Mouse (Mus musculus) heart, embryonic 13.5 days (tissue): ENCODE data around the gene Chst3. TPM values are rescaled to one million over a fixed set of nuclear protein-coding genes. Genes with fewer than 3 reads are reported as not detected.
"Not testable (repeated sequence)": the region's sequence is repeated elsewhere in the genome, so short reads cannot be mapped to it uniquely, and the experiment has no call there.

Source experiments
- ATAC-seq: fragments of 200-750 bp; cut with Nextera tagmentation; 2 replicates; pipeline ENCODE4 v1.8.0; 2017; ENCODE audit warnings: moderate TSS enrichment; ENCODE audit not compliant: insufficient number of reproducible peaks, low FRiP score, low TSS enrichment; ENCODE audit errors: extremely low read depth
- H3K27ac ChIP-seq: fragments of 300-500 bp; sonication (generic); replicated peaks from 2 replicates; pipeline ENCODE4 v1.5.1; 2015; ENCODE audit warnings: moderate library complexity, mild to moderate bottlenecking, inconsistent platforms
- H3K27me3 ChIP-seq: fragments of 300-500 bp; sonication (generic); replicated peaks from 2 replicates; pipeline ENCODE4 v1.6.1; 2015; ENCODE audit warnings: mild to moderate bottlenecking, inconsistent platforms
- H3K36me3 ChIP-seq: fragments of 300-500 bp; sonication (generic); 2 replicates; pipeline ENCODE4 v1.6.1; 2015; ENCODE audit warnings: mild to moderate bottlenecking, inconsistent platforms
- H3K4me1 ChIP-seq: fragments of 300-500 bp; sonication (generic); 2 replicates; pipeline ENCODE4 v1.6.1; 2015; ENCODE audit warnings: inconsistent platforms
- H3K4me2 ChIP-seq: fragments of 300-500 bp; sonication (generic); 2 replicates; pipeline ENCODE4 v1.6.1; 2015; ENCODE audit warnings: inconsistent platforms, mild to moderate bottlenecking, moderate library complexity
- H3K4me3 ChIP-seq: fragments of 300-500 bp; sonication (generic); 2 replicates; pipeline ENCODE4 v1.5.1; 2015; ENCODE audit warnings: moderate library complexity, mild to moderate bottlenecking, inconsistent platforms
- H3K9ac ChIP-seq: fragments of 300-500 bp; sonication (generic); 2 replicates; pipeline ENCODE4 v1.6.1; 2015; ENCODE audit warnings: inconsistent platforms, mild to moderate bottlenecking, moderate library complexity
- H3K9me3 ChIP-seq: fragments of 300-500 bp; sonication (generic); 2 replicates; pipeline ENCODE4 v1.6.1; 2016; ENCODE audit warnings: inconsistent platforms
- WGBS: fragments of 180-500 bp; shearing (Covaris S2); methylation state at CpG from one replicate; pipeline ENCODE4 v1.1.7; 2015; ENCODE audit warnings: mixed read lengths; 5-methylcytosine and 5-hydroxymethylcytosine counted together
- polyA plus RNA-seq: library from polyadenylated mRNA; unstranded; fragments of >200 nt; fragmentation: Nextera tagmentation; extraction: Ambion mirVana; gene quantifications from 2 replicates; pipeline ENCODE4 v1.2.1, GENCODE M21; 2015

Gene Chst3
- polyA plus RNA-seq, 1 experiment from 2014 or later: 0.43 TPM

DNA sequence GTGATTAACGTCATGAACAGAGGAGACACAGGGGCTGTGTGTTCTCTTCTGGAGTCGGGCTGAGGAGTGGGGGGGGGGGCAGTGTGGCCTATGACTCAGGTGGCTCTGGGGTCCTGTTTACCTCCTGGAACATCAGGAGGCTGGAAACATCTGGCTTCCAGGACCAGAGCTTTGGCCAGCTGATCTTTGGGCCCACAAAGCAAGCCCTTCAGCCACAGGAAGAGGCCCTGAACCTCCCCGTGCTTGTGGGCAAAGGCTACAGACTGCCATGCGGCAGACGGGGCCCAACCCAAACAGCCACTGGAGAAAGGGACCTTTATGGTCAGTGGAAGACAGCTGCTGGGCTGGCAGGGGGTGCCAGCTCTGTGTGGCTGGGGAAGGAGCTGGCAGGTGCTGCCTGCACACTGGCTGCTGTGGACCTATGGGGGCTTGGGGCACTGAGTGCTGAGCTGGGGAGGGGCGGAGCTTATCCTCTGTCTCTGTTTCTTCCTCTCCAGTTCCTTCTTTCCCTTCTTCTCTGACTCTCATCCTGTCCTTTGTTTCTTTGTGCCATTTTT is 67.9 kb downstream of the Chst3 start:
- 68% methylated on average over 6 of the region's 6 CpGs for WGBS
- ATAC-seq: no peak
- no peaks in the 10 kb centered on the region for H3K9me3 ChIP-seq
- no peaks in the 10 kb centered on the region for H3K4me1 ChIP-seq
- no peak overlapping the region for H3K9ac ChIP-seq
- no peak overlapping the region for H3K27ac ChIP-seq
- peaks cover 13% of the 10 kb centered on the region for H3K27me3 ChIP-seq
- no peak overlapping the region for H3K4me3 ChIP-seq
- H3K36me3 ChIP-seq: no peaks in the 10 kb centered on the region
- no peak overlapping the region for H3K4me2 ChIP-seq

DNA sequence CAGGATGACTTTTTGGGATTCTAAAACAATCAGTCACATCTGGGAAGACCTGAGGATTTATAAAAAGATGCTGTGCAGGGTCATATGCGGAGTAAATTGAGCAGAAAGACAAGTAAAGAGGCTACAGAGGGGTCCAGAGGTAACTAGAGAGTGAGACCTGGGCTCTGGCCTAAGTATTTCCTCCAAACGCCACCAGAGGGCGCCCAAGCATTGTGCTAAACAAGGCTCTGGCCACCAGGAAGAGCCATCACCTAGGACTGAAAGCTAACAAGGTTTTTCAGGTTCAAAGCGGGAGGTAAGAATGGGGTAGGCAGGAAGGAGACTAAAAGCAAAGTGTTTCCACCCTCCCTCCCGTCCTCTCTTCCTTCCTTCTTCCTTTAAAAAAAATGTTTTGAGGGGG is 71.0 kb downstream of the Chst3 start:
- Histone ChIP-seq H3K27me3 (peaks cover 23% of the 10 kb centered on the region), H3K4me2 (no peak overlapping the region), H3K27ac (no peak overlapping the region), H3K9ac (no peak overlapping the region), H3K36me3 (no peaks in the 10 kb centered on the region), H3K9me3 (no peaks in the 10 kb centered on the region), H3K4me3 (no peak overlapping the region), H3K4me1 (no peaks in the 10 kb centered on the region)
- WGBS: 3% methylated on average over 5 of the region's 5 CpGs
- no peak for ATAC-seq

DNA sequence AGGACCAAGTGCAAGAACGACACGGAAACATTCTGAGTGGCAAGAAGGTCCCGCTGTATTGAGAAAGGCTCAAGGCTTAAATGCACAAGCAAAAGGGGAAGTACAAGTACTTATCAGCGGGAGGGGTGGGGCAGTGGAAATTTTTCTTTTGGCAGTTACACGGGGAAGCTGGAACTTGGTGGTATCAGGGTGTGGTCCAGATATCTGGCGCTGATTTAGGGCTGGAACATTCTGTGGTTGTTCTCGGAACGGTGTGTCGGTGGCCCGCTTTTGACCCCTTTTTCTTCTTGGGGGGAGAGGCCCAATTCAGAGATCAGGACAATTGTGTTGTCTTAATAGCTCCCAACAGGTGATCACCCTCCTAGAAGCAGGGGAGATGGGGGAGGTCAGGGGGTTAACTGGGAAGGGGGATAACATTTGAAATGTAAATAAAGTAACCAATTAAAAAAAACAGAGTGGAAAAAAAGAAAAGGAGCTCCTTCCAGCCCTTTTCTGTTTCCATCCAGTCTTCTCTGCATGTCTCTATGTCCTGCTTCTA is 71.5 kb downstream of the Chst3 start:
- WGBS: 53% methylated on average over 10 of the region's 10 CpGs
- H3K27ac ChIP-seq, H3K4me3 ChIP-seq, ATAC-seq, H3K4me2 ChIP-seq, H3K9ac ChIP-seq, H3K9me3 ChIP-seq, H3K4me1 ChIP-seq, H3K36me3 ChIP-seq: not testable (repeated sequence)
- H3K27me3 ChIP-seq: peaks cover 23% of the 10 kb centered on the region

DNA sequence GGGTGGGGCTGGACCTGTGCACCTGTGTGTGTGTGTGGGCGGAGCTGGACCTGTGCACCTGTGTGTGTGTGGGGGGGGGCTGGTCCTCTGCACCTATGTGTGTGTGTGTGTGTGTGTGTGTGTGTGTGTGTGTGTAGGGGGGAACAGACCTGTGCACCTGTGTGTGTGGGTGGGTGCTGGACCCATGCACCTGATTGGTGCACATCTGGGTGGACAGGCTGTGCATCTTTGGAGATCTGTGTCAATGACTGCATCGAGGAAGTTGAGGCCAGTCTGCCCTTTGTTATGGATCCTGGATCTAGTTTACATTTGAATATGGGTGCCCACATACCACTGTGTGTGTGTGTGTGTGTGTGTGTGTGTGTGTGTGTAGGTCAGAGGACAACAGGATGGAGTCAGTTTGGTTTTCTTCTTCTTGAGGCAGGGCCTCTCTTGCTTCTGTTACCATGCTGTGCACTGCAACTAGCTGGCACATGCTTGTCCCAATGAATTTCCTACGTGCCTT is 77.4 kb downstream of the Chst3 start:
- Histone ChIP-seq H3K27me3 (peaks cover 15% of the 10 kb centered on the region), H3K9me3 (no peaks in the 10 kb centered on the region; the same call in 1 of the 2 replicates), H3K4me1 (peaks cover 7% of the 10 kb centered on the region), H3K36me3 (no peaks in the 10 kb centered on the region), H3K4me2 (no peak overlapping the region), H3K27ac (no peak overlapping the region), H3K4me3 (no peak overlapping the region), H3K9ac (no peak overlapping the region)
- 83% methylated on average over 3 of the region's 3 CpGs for WGBS
- no peak for ATAC-seq

DNA sequence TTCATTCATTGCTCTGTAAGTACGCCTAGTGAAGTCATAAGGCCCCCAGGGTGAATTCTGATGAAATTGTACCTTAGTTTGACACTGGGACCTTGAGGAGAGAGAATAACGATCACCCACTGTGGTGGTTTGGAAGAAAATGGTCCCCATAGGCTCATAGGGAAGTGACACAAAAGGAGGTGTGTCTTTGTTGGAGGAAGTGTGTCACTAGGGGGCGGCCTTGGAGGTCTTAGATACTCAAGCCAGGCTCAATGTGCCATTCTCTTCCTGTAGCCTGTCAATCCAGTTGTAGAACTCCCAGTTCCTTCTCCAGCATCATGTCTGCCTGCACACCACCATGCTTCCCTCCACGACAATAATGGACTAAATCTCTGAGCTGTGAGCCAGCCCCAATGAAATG is 78.3 kb downstream of the Chst3 start:
- no peak for ATAC-seq
- Histone ChIP-seq H3K4me2 (no peak overlapping the region), H3K4me1 (peaks cover 13% of the 10 kb centered on the region), H3K9me3 (no peaks in the 10 kb centered on the region; the same call in 1 of the 2 replicates), H3K27me3 (peaks cover 9% of the 10 kb centered on the region; the same call in 1 of the 2 replicates), H3K9ac (no peak overlapping the region), H3K36me3 (no peaks in the 10 kb centered on the region), H3K4me3 (no peak overlapping the region), H3K27ac (no peak overlapping the region)
- 80% methylated on average over 4 of the region's 4 CpGs for WGBS

DNA sequence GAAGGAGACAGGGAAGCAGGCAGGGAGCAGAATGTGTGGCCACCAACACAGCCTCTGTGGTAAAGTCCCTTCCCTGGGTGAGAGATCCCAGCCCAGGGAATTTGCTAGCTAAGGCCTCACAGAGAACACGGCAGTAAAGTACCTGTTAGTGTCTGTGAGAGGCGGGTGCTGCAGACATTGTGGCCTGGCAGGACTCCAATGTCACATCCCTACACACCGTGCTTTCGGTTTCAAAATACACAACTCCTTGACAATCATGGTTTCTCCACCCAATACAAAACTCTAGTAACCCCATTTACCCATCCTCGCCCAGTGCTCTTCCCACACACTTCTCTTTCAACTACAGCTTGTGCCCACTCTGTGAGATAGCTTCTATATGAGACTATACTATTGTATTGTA is 80.4 kb downstream of the Chst3 start:
- no peaks in the 10 kb centered on the region; the same call in 1 of the 2 replicates for H3K9me3 ChIP-seq
- H3K9ac ChIP-seq: no peak overlapping the region
- H3K27me3 ChIP-seq: peaks cover 16% of the 10 kb centered on the region
- no peak for ATAC-seq
- no peaks in the 10 kb centered on the region for H3K36me3 ChIP-seq
- H3K4me2 ChIP-seq: no peak overlapping the region
- H3K4me3 ChIP-seq: no peak overlapping the region
- 76% methylated on average over 5 of the region's 5 CpGs for WGBS
- H3K27ac ChIP-seq: no peak overlapping the region
- peaks cover 20% of the 10 kb centered on the region for H3K4me1 ChIP-seq

DNA sequence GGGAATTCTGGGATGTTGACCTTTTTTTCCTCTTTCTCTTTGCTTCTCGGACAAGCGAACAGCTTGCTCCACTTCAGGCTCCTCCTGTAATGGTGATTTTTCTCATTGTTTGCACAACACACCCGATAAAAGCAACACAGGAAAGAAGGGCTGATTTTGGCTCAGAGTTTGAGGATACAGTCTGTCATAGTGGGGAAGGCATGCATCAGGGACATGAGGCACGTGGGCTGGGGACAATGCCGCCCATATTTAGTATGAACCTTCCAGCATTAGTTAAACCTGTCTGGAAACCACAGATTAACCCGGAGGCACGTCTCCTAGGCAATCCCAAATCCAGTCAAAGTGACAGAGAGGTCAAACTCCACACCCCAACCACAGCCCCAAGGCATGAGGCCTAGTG is 82.1 kb downstream of the Chst3 start:
- peaks cover 25% of the 10 kb centered on the region for H3K4me1 ChIP-seq
- no peak overlapping the region for H3K9ac ChIP-seq
- no peak for ATAC-seq
- H3K9me3 ChIP-seq: no peaks in the 10 kb centered on the region; the same call in 1 of the 2 replicates
- no peak overlapping the region for H3K4me3 ChIP-seq
- 71% methylated on average over 7 of the region's 7 CpGs for WGBS
- no peaks in the 10 kb centered on the region for H3K36me3 ChIP-seq
- H3K27me3 ChIP-seq: peaks cover 32% of the 10 kb centered on the region
- no peak overlapping the region for H3K27ac ChIP-seq
- no peak overlapping the region for H3K4me2 ChIP-seq

DNA sequence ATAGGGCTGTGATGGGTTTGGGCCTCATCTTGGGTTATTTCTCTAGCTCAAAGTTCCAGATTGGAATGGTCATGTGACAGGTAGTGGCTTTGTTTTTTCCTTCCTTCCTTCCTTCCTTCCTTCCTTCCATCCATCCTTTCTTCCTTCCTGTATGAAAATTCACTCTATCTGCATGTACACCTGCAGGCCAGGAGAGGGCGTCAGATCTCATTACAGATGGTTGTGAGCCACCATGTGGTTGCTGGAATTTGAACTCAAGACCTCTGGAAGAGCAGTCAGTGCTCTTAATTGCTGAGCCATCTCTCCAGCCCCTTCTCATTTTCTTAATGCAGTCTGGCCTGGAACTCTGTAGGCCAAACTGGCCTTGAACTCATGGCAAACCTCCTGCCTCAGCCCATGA is 83.0 kb downstream of the Chst3 start:
- 26% methylated on average over 1 of the region's 1 CpGs for WGBS
- H3K27me3 ChIP-seq: peaks cover 36% of the 10 kb centered on the region
- ATAC-seq, H3K36me3 ChIP-seq, H3K27ac ChIP-seq, H3K9me3 ChIP-seq, H3K9ac ChIP-seq, H3K4me2 ChIP-seq, H3K4me3 ChIP-seq: not testable (repeated sequence)
- H3K4me1 ChIP-seq: peaks cover 25% of the 10 kb centered on the region

DNA sequence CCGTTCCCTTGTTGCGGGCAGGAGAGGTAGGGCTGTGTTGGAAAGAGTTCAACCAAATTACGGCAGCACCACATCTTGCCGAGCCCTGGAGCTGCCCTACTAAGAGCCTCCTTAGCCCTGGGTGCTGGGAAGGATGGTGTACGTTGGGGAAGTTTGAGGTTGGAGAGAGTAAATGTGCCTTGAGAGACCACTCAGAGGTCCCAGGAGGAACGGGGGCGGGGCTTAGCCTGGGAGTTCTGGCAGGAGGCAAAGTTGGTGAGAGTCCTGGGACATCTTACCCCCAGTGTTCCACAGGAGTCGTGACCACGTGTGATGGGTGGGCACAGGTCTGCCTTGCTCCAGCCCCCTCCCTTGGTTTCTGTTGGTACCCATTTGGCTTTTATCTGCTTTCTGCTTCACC is 84.9 kb downstream of the Chst3 start:
- ATAC-seq: no peak
- 40% methylated on average over 9 of the region's 9 CpGs for WGBS
- peak overlapping the region; percentile 7; the same call in 1 of the 2 replicates for H3K4me2 ChIP-seq

DNA sequence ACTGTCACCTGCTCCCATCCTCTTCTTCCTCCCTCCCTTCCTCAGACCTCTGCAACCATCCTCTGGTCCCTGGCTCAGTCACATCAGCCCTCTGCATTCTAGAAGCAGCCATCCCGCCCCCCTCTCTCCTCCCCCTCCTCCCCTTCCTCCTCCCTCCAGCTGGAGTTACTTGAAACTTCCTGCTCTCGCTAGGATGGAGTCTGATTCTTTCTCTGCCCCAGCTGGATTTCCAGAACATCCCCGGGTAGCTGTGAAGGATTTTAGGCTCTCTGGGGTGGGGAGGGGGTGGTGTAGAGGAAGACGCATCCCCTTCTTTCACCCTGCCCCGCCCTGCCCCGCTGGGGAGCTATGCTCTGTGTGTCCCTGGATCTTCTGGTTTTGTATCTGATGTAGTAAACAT is 85.6 kb downstream of the Chst3 start:
- Histone ChIP-seq H3K27me3 (peaks cover 53% of the 10 kb centered on the region), H3K36me3 (no peaks in the 10 kb centered on the region), H3K4me1 (peaks cover 25% of the 10 kb centered on the region), H3K4me2 (no peak overlapping the region), H3K9me3 (no peaks in the 10 kb centered on the region), H3K4me3 (no peak overlapping the region), H3K9ac (no peak overlapping the region), H3K27ac (no peak overlapping the region)
- no peak for ATAC-seq
- WGBS: 25% methylated on average over 6 of the region's 6 CpGs

More for the DNA sequence above, 84.9 kb downstream of the Chst3 start:
- no peak overlapping the region for H3K4me3 ChIP-seq
- no peak overlapping the region for H3K9ac ChIP-seq
- H3K27me3 ChIP-seq: peaks cover 51% of the 10 kb centered on the region
- no peak overlapping the region for H3K27ac ChIP-seq
- H3K4me1 ChIP-seq: peaks cover 25% of the 10 kb centered on the region
- no peaks in the 10 kb centered on the region for H3K36me3 ChIP-seq
- no peaks in the 10 kb centered on the region for H3K9me3 ChIP-seq
